Mouse (Mus musculus) forebrain, embryonic 16.5 days (tissue): ENCODE measurements around the gene Gm10273. TPM values are rescaled to one million over a fixed set of nuclear protein-coding genes. Genes with fewer than 3 reads are reported as not detected.

ENCODE experiments used
- ATAC-seq: fragments of 200-750 bp; cut with Nextera tagmentation; 2 replicates; pipeline ENCODE4 v1.8.0; 2017; ENCODE audit warnings: mild to moderate bottlenecking, moderate library complexity
- H3K27ac ChIP-seq: fragments of 300-500 bp; sonication (generic); 2 replicates; pipeline ENCODE4 v1.5.1; 2014; ENCODE audit warnings: low read length, control low read depth
- H3K27me3 ChIP-seq: fragments of 300-500 bp; sonication (generic); replicated peaks from 2 replicates; pipeline ENCODE4 v1.6.1; 2014; ENCODE audit warnings: low read length; ENCODE audit not compliant: control insufficient read depth, insufficient read depth
- H3K36me3 ChIP-seq: fragments of 300-500 bp; sonication (generic); 2 replicates; pipeline ENCODE4 v1.6.1; 2014; ENCODE audit not compliant: control insufficient read depth, insufficient read depth
- H3K4me1 ChIP-seq: fragments of 300-500 bp; sonication (generic); replicated peaks from 2 replicates; pipeline ENCODE4 v1.6.1; 2014; ENCODE audit warnings: low read length; ENCODE audit not compliant: control insufficient read depth, insufficient read depth
- H3K4me2 ChIP-seq: fragments of 300-500 bp; sonication (generic); 2 replicates; pipeline ENCODE4 v1.6.1; 2014; ENCODE audit warnings: mild to moderate bottlenecking, low read length, control low read depth
- H3K4me3 ChIP-seq: fragments of 300-500 bp; sonication (generic); replicated peaks from 2 replicates; pipeline ENCODE4 v1.5.1; 2014; ENCODE audit warnings: mild to moderate bottlenecking, low read length, control low read depth
- H3K9ac ChIP-seq: fragments of 300-500 bp; sonication (generic); replicated peaks from 2 replicates; pipeline ENCODE4 v1.6.1; 2014; ENCODE audit warnings: low read depth, low read length, control low read depth
- H3K9me3 ChIP-seq: fragments of 300-500 bp; sonication (generic); 2 replicates; pipeline ENCODE4 v1.6.1; 2016; ENCODE audit warnings: low read length; ENCODE audit not compliant: control insufficient read depth
- WGBS: fragments of 180-500 bp; shearing (Covaris S2); extraction: QIAGEN DNeasy Blood & Tissue Kit; methylation state at CpG from one replicate; pipeline ENCODE4 v1.1.7; 2014; 5-methylcytosine and 5-hydroxymethylcytosine counted together
- polyA plus RNA-seq: library from polyadenylated mRNA; unstranded; fragments of >200 nt; fragmentation: Nextera tagmentation; extraction: Ambion mirVana; gene quantifications from 2 replicates; pipeline ENCODE4 v1.2.1, GENCODE M21; 2015

Gene Gm10273
- polyA plus RNA-seq, 1 experiment from 2014 or later: 7.6 TPM

DNA sequence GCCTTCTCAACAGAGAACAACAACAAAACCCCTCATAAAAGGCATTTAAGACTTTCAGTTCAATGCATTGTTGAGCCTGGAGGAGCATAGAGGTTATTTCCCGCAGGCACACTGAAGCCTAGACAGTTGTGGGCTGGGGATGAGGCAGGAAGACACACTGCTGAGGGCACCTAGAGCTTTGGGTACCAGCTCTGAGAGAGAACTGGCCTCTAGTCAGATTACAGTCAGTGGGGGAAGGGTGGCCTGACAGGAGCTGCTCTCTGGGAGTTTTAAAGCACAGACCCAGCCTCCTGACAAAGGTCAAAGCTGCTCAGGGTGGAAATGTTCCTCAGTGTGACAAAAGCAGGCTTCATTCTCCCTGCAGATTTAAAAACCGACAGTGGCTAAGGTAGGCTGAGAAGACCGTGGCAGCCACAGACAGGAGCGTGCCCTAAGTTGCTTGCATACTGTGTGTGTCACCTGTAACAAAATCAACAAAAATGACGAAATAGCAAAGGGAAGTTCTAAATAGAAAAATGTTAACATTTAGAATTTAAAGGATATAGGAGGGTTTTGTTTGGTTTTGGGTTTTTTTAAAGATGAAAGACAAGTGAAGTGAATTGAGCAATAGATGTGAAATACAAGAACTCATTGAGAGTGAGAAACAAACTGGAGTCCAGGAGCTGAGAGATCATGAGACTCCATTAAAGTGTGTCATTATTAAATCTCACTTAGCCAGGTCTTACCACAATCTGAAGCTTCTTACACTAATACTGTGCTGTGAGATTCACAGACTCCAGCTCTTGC, 29.4 kb upstream of the Gm10273 start:
- no peak overlapping the region for H3K4me3 ChIP-seq
- H3K27ac ChIP-seq: no peak overlapping the region
- no peaks in the 10 kb centered on the region for H3K27me3 ChIP-seq
- H3K9ac ChIP-seq: no peak overlapping the region
- ATAC-seq: no peak
- H3K4me2 ChIP-seq: no peak overlapping the region
- peaks cover 17% of the 10 kb centered on the region for H3K36me3 ChIP-seq
- 79% methylated on average over 5 of the region's 5 CpGs for WGBS
- H3K9me3 ChIP-seq: no peaks in the 10 kb centered on the region
- H3K4me1 ChIP-seq: no peaks in the 10 kb centered on the region

DNA sequence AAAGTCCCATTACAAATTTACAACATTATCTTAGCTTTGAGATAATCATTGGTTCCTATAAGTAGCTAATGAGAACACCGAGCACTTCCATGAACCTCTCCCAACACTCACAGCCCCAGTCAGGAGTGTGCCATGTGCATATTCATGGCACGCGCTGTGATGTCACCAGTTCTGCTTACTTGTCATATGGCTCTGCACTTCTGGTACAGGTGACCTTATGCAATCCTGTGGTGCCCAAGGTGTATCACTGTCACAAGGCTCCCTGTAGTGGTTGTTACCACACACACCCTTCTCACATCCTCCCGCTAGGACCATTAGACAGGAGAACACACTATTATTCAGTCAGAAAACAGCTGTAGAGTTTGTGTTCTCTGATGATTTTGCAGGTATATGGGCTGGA, 28.7 kb upstream of the Gm10273 start:
- Histone ChIP-seq H3K27me3 (no peaks in the 10 kb centered on the region), H3K9me3 (no peaks in the 10 kb centered on the region), H3K27ac (no peak overlapping the region), H3K9ac (no peak overlapping the region), H3K4me3 (no peak overlapping the region), H3K36me3 (peaks cover 17% of the 10 kb centered on the region), H3K4me1 (no peaks in the 10 kb centered on the region), H3K4me2 (no peak overlapping the region)
- WGBS: 97% methylated on average over 4 of the region's 4 CpGs
- no peak for ATAC-seq

- Histone ChIP-seq H3K9me3 (no peaks in the 10 kb centered on the region), H3K4me2 (no peak overlapping the region), H3K36me3 (peaks cover 17% of the 10 kb centered on the region), H3K4me3 (no peak overlapping the region), H3K27ac (no peak overlapping the region), H3K27me3 (no peaks in the 10 kb centered on the region), H3K9ac (no peak overlapping the region), H3K4me1 (no peaks in the 10 kb centered on the region)
- WGBS: 90% methylated on average over 4 of the region's 4 CpGs
- ATAC-seq: no peak
These were observed 28.2 kb upstream of the Gm10273 start for GRCm38 (mm10) chr10:59367206-59367605.

- Histone ChIP-seq H3K9ac (no peak overlapping the region), H3K9me3 (no peaks in the 10 kb centered on the region), H3K4me2 (no peak overlapping the region), H3K4me3 (no peak overlapping the region), H3K27me3 (no peaks in the 10 kb centered on the region), H3K27ac (no peak overlapping the region), H3K4me1 (no peaks in the 10 kb centered on the region), H3K36me3 (peaks cover 14% of the 10 kb centered on the region)
- no peak for ATAC-seq
- WGBS: 85% methylated on average over 8 of the region's 8 CpGs
These were observed 26.7 kb upstream of the Gm10273 start for GRCm38 (mm10) chr10:59368729-59369128.

GRCm38 (mm10) chr10:59369426-59369825, 26.0 kb upstream of the Gm10273 start:
- peaks cover 15% of the 10 kb centered on the region for H3K36me3 ChIP-seq
- H3K9me3 ChIP-seq: no peaks in the 10 kb centered on the region
- H3K27ac ChIP-seq: no peak overlapping the region
- H3K4me2 ChIP-seq: no peak overlapping the region
- no peak overlapping the region for H3K9ac ChIP-seq
- no peak overlapping the region for H3K4me3 ChIP-seq
- no peaks in the 10 kb centered on the region for H3K4me1 ChIP-seq
- no peaks in the 10 kb centered on the region for H3K27me3 ChIP-seq
- no peak for ATAC-seq
- 90% methylated on average over 9 of the region's 9 CpGs for WGBS

- ATAC-seq: no peak
- no peaks in the 10 kb centered on the region for H3K27me3 ChIP-seq
- no peak overlapping the region for H3K27ac ChIP-seq
- 91% methylated on average over 10 of the region's 10 CpGs for WGBS
- H3K4me3 ChIP-seq: no peak overlapping the region
- no peak overlapping the region for H3K9ac ChIP-seq
- no peaks in the 10 kb centered on the region for H3K4me1 ChIP-seq
- H3K4me2 ChIP-seq: no peak overlapping the region
- H3K9me3 ChIP-seq: peaks cover 3% of the 10 kb centered on the region
- peaks cover 2% of the 10 kb centered on the region; the same call in 1 of the 2 replicates for H3K36me3 ChIP-seq
These were observed 17.5 kb upstream of the Gm10273 start for GRCm38 (mm10) chr10:59377906-59378305.

- 94% methylated on average over 4 of the region's 4 CpGs for WGBS
- no peak for ATAC-seq
- peaks cover under 1% of the 10 kb centered on the region; the same call in 1 of the 2 replicates for H3K36me3 ChIP-seq
- H3K4me2 ChIP-seq: no peak overlapping the region
- H3K4me1 ChIP-seq: no peaks in the 10 kb centered on the region
- H3K27ac ChIP-seq: no peak overlapping the region
- no peak overlapping the region for H3K9ac ChIP-seq
- H3K4me3 ChIP-seq: no peak overlapping the region
- H3K9me3 ChIP-seq: peaks cover 3% of the 10 kb centered on the region
- no peaks in the 10 kb centered on the region for H3K27me3 ChIP-seq
These were observed 16.7 kb upstream of the Gm10273 start for GRCm38 (mm10) chr10:59378728-59379127.

- Histone ChIP-seq H3K4me1 (no peaks in the 10 kb centered on the region), H3K9me3 (peaks cover 3% of the 10 kb centered on the region), H3K4me3 (no peak overlapping the region), H3K36me3 (no peaks in the 10 kb centered on the region), H3K4me2 (no peak overlapping the region), H3K9ac (no peak overlapping the region), H3K27ac (no peak overlapping the region), H3K27me3 (no peaks in the 10 kb centered on the region)
- ATAC-seq: no peak
- 61% methylated on average over 3 of the region's 3 CpGs for WGBS
These were observed 15.5 kb upstream of the Gm10273 start for GRCm38 (mm10) chr10:59379927-59380326.

DNA sequence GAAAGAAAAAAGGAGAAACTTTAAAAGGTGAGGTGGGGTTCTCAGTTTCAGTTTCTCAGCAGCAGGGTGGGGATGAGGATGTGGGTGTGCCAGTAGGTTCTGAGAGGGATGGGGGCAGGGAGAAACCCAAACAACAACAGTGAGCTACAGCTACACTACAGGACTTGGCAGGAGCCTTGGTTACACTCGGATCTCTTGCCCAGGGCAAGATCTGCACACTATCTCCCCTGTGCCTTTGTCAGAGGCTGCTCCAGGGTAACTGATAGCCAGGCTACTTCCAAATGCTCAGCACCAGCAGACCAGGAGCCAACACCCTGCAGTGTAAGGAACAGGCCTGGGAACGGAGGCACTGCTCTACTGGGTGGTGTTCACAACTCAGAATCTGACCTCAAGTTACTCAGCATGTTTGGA, 15.0 kb upstream of the Gm10273 start:
- H3K4me2 ChIP-seq: no peak overlapping the region
- peaks cover 3% of the 10 kb centered on the region for H3K9me3 ChIP-seq
- ATAC-seq: no peak
- no peak overlapping the region for H3K9ac ChIP-seq
- no peak overlapping the region for H3K27ac ChIP-seq
- no peak overlapping the region for H3K4me3 ChIP-seq
- no peaks in the 10 kb centered on the region for H3K27me3 ChIP-seq
- 75% methylated on average over 2 of the region's 2 CpGs for WGBS
- H3K4me1 ChIP-seq: no peaks in the 10 kb centered on the region
- no peaks in the 10 kb centered on the region for H3K36me3 ChIP-seq
